Mouse (Mus musculus) adrenal gland, postnatal 10 days (tissue): Measurements from ENCODE around the gene Kcnh7. TPM values are rescaled to one million over a fixed set of nuclear protein-coding genes. Genes with fewer than 3 reads are reported as not detected.

Experiments used
- DNase-seq: peaks from one replicate; pipeline ENCODE4 v3.0.0; 2021; ENCODE audit warnings: mixed read lengths
- total RNA-seq, 2 experiments: library from RNA; stranded (reverse); gene quantifications; 2 replicates each; pipeline ENCODE4 v1.2.3; 2021

Gene Kcnh7
- total RNA-seq, 2 experiments from 2014 or later: 0.42 TPM

GRCm38 (mm10) chr2:62645475-62645874 lies 538.6 kb downstream of the Kcnh7 start:
- DNase-seq: peak; percentile 31

- no peak for DNase-seq
Measured at GRCm38 (mm10) chr2:62644891-62645290, 539.2 kb downstream of the Kcnh7 start.
